ENCODE assay signal across 31 mouse cellular contexts in genomic region chr12:86116295-86116835, GRCm38 (mm10). TPM values are rescaled to one million over a fixed set of nuclear protein-coding genes. Genes with fewer than 3 reads are reported as not detected.
DNase-seq lines count a peak whose midpoint lies in the region; ATAC-seq and TF ChIP-seq lines count a peak whose summit lies in the region.
"Had no signal": no experiment of that assay in that cellular context is flagged by ENCODE, and none has a peak within 500 bp of the region (broad histone marks: within the 10 kb centered on the region; RNA-seq: fewer than 3 reads in every experiment).

No protein-coding gene starts in this region.

- DNase-seq in cerebellum, postnatal 25 days, result peak; percentile 55 to 72
- DNase-seq in cerebellum, adult 11-12 months, result no peak
- no peak for DNase-seq in hindbrain, embryonic 14.5 days (ENCODE audit: low spot score)
- no peak for DNase-seq in hindbrain, embryonic 11.5 days (ENCODE audit: low spot score)
- DNase-seq in midbrain, postnatal 0 days (ENCODE audit: low spot score), result no peak
- peak; percentile 21 for DNase-seq in hindbrain, postnatal 0 days (ENCODE audit: low spot score)
- DNase-seq: adrenal gland, adult 2 months; adrenal gland, postnatal 36 days; gastrocnemius, postnatal 14 days; kidney, adult 9 months; kidney, postnatal 10 days; layer of hippocampus, postnatal 36 days; liver; lung, adult 2 months; lung, postnatal 10 days; right cerebral cortex, postnatal 4 days; thymus, adult 18-20 months; thymus, postnatal 36 days had no signal

- H3K36me3 ChIP-seq in hindbrain, embryonic 14.5 days (replicated peaks; ENCODE audit: control insufficient read depth, insufficient read depth), result no peaks in the 10 kb centered on the region
- no peaks in the 10 kb centered on the region for H3K36me3 ChIP-seq in hindbrain, embryonic 11.5 days (ENCODE audit: control insufficient read depth, insufficient read depth, low read length)
- H3K36me3 ChIP-seq in midbrain, embryonic 16.5 days (ENCODE audit: control insufficient read depth, insufficient read depth, low read length), result no peaks in the 10 kb centered on the region; the same call in 1 of the 2 replicates
- H3K36me3 ChIP-seq in midbrain, postnatal 0 days (ENCODE audit: insufficient read depth, low read length), result no peaks in the 10 kb centered on the region
- no peaks in the 10 kb centered on the region for H3K36me3 ChIP-seq in hindbrain, postnatal 0 days (ENCODE audit: insufficient read depth, low read length)
- H3K36me3 ChIP-seq: embryonic facial prominence, embryonic 15.5 days; forebrain, embryonic 12.5 days had no signal

- no peak overlapping the region for H3K4me2 ChIP-seq in hindbrain, embryonic 14.5 days (replicated peaks)
- H3K4me2 ChIP-seq in hindbrain, embryonic 11.5 days (replicated peaks; ENCODE audit: low read depth, low read length), result no peak overlapping the region
- H3K4me2 ChIP-seq in midbrain, embryonic 16.5 days (ENCODE audit: low read length), result no peak overlapping the region
- no peak overlapping the region for H3K4me2 ChIP-seq in midbrain, postnatal 0 days (ENCODE audit: low read depth, low read length, poor library complexity, severe bottlenecking)
- no peak overlapping the region for H3K4me2 ChIP-seq in hindbrain, postnatal 0 days (ENCODE audit: low read depth, low read length)
- H3K4me2 ChIP-seq: embryonic facial prominence, embryonic 15.5 days; forebrain, embryonic 12.5 days had no signal

- ATAC-seq in hindbrain, embryonic 14.5 days (ENCODE audit: low FRiP score), result peak; percentile 27; the same call in 1 of the 2 replicates
- no peak for ATAC-seq in hindbrain, embryonic 11.5 days (ENCODE audit: low FRiP score)
- ATAC-seq in midbrain, embryonic 16.5 days, result 0 out of 2 replicates have a peak, but pooled peaks have one; percentile 17
- ATAC-seq in midbrain, postnatal 0 days (ENCODE audit: low FRiP score), result no peak
- no peak for ATAC-seq in hindbrain, postnatal 0 days
- ATAC-seq: activated CD4-positive, CD25-positive, alpha-beta regulatory T cell, adult 4 months; CD4-positive, CD25-positive, alpha-beta regulatory T cell, adult 4 months; intestine, postnatal 0 days had no signal

- no peak overlapping the region for H3K4me3 ChIP-seq in hindbrain, embryonic 14.5 days (replicated peaks; ENCODE audit: low read length)
- no peak overlapping the region for H3K4me3 ChIP-seq in hindbrain, embryonic 11.5 days (ENCODE audit: low read depth, low read length)
- no peak overlapping the region for H3K4me3 ChIP-seq in midbrain, embryonic 16.5 days (ENCODE audit: low read depth, low read length)
- H3K4me3 ChIP-seq in midbrain, postnatal 0 days (ENCODE audit: low read depth, low read length), result no peak overlapping the region
- H3K4me3 ChIP-seq in hindbrain, postnatal 0 days (ENCODE audit: low read length), result no peak overlapping the region
- H3K4me3 ChIP-seq: embryonic facial prominence, embryonic 15.5 days; forebrain, embryonic 12.5 days had no signal

- no peaks in the 10 kb centered on the region for H3K9me3 ChIP-seq in hindbrain, embryonic 14.5 days (ENCODE audit: control insufficient read depth, low read length)
- no peaks in the 10 kb centered on the region for H3K9me3 ChIP-seq in hindbrain, embryonic 11.5 days (ENCODE audit: control insufficient read depth, low read length)
- no peaks in the 10 kb centered on the region for H3K9me3 ChIP-seq in midbrain, embryonic 16.5 days (replicated peaks; ENCODE audit: control insufficient read depth, low read length, poor library complexity, severe bottlenecking)
- H3K9me3 ChIP-seq in midbrain, postnatal 0 days (ENCODE audit: low read length), result no peaks in the 10 kb centered on the region
- H3K9me3 ChIP-seq in hindbrain, postnatal 0 days (ENCODE audit: low read length), result no peaks in the 10 kb centered on the region
- H3K9me3 ChIP-seq: embryonic facial prominence, embryonic 15.5 days; forebrain, embryonic 12.5 days had no signal

- no peak overlapping the region for H3K27ac ChIP-seq in hindbrain, embryonic 14.5 days
- no peak overlapping the region for H3K27ac ChIP-seq in hindbrain, embryonic 11.5 days (ENCODE audit: low read depth, low read length)
- H3K27ac ChIP-seq in midbrain, embryonic 16.5 days (ENCODE audit: low read length), result no peak overlapping the region
- no peak overlapping the region for H3K27ac ChIP-seq in midbrain, postnatal 0 days (ENCODE audit: low read depth, low read length)
- H3K27ac ChIP-seq in hindbrain, postnatal 0 days, result no peak overlapping the region
- H3K27ac ChIP-seq: embryonic facial prominence, embryonic 15.5 days; forebrain, embryonic 12.5 days; liver, embryonic 14.5 days; macrophage; stomach, postnatal 0 days had no signal

- no peak for TF ChIP-seq CTCF in midbrain, postnatal 0 days (IDR thresholded peaks at IDR 0.05)
- TF ChIP-seq CTCF in hindbrain, postnatal 0 days (IDR thresholded peaks at IDR 0.05; ENCODE audit: low read depth), result no peak

- no peaks in the 10 kb centered on the region for H3K4me1 ChIP-seq in hindbrain, embryonic 14.5 days (replicated peaks; ENCODE audit: control insufficient read depth, insufficient read depth, low read length)
- no peaks in the 10 kb centered on the region for H3K4me1 ChIP-seq in hindbrain, embryonic 11.5 days (replicated peaks; ENCODE audit: control insufficient read depth, insufficient read depth, low read length)
- H3K4me1 ChIP-seq in midbrain, embryonic 16.5 days (ENCODE audit: control insufficient read depth, insufficient read depth, low read length), result peaks cover 3% of the 10 kb centered on the region; the same call in 1 of the 2 replicates
- H3K4me1 ChIP-seq in midbrain, postnatal 0 days (ENCODE audit: insufficient read depth, low read length), result no peaks in the 10 kb centered on the region
- no peaks in the 10 kb centered on the region for H3K4me1 ChIP-seq in hindbrain, postnatal 0 days (ENCODE audit: insufficient read depth, low read length)
- H3K4me1 ChIP-seq: embryonic facial prominence, embryonic 15.5 days; forebrain, embryonic 12.5 days had no signal

- no peak overlapping the region for H3K9ac ChIP-seq in hindbrain, embryonic 14.5 days
- H3K9ac ChIP-seq in hindbrain, embryonic 11.5 days (ENCODE audit: low read depth, low read length), result no peak overlapping the region
- H3K9ac ChIP-seq in midbrain, embryonic 16.5 days (ENCODE audit: low read depth, low read length), result 0 out of 2 replicates have a peak overlapping the region, but pooled peaks have one; percentile 11
- no peak overlapping the region for H3K9ac ChIP-seq in midbrain, postnatal 0 days (replicated peaks; ENCODE audit: low read length, poor library complexity, severe bottlenecking)
- H3K9ac ChIP-seq in hindbrain, postnatal 0 days (replicated peaks; ENCODE audit: low read length), result no peak overlapping the region
- H3K9ac ChIP-seq: embryonic facial prominence, embryonic 15.5 days; forebrain, embryonic 12.5 days; liver, embryonic 14.5 days had no signal

- WGBS in hindbrain, embryonic 14.5 days, result 69% methylated on average over 15 of the region's 15 CpGs
- 87% methylated on average over 15 of the region's 15 CpGs for WGBS in hindbrain, embryonic 11.5 days
- 73% methylated on average over 15 of the region's 15 CpGs for WGBS in midbrain, embryonic 16.5 days
- WGBS in midbrain, postnatal 0 days, result 69% methylated on average over 15 of the region's 15 CpGs
- WGBS in hindbrain, postnatal 0 days, result 49% methylated on average over 15 of the region's 15 CpGs

- H3K27me3 ChIP-seq in hindbrain, embryonic 14.5 days (ENCODE audit: control insufficient read depth, insufficient read depth, low read length), result no peaks in the 10 kb centered on the region
- H3K27me3 ChIP-seq in hindbrain, embryonic 11.5 days (ENCODE audit: control insufficient read depth, insufficient read depth, low read length), result no peaks in the 10 kb centered on the region
- H3K27me3 ChIP-seq in midbrain, embryonic 16.5 days (ENCODE audit: control insufficient read depth, insufficient read depth, low read depth, low read length), result no peaks in the 10 kb centered on the region
- no peaks in the 10 kb centered on the region for H3K27me3 ChIP-seq in midbrain, postnatal 0 days (ENCODE audit: insufficient read depth, low read length)
- no peaks in the 10 kb centered on the region for H3K27me3 ChIP-seq in hindbrain, postnatal 0 days (ENCODE audit: insufficient read depth, low read length)
- H3K27me3 ChIP-seq: embryonic facial prominence, embryonic 15.5 days; forebrain, embryonic 12.5 days had no signal

RNA-seq across cellular contexts. Expression of gene Ift43, which starts 34.0 kb away (rescaled TPM):
- polyA plus RNA-seq in hindbrain, embryonic 14.5 days (2014; fragmentation: Nextera tagmentation; extraction: Ambion mirVana), result 38.2 and 53.2 TPM in 2 replicates
- 93.8 and 102 TPM in 2 replicates for polyA plus RNA-seq in hindbrain, embryonic 11.5 days (2014; fragmentation: Nextera tagmentation; extraction: Ambion mirVana)
- polyA plus RNA-seq in midbrain, embryonic 16.5 days (2015; fragmentation: Nextera tagmentation; extraction: Ambion mirVana), result 36.4 and 43.1 TPM in 2 replicates
- 11.9 and 13.7 TPM in 2 replicates for total RNA-seq in midbrain, postnatal 0 days (2014; rRNA removed)
- polyA plus RNA-seq in midbrain, postnatal 0 days (2015; fragmentation: Nextera tagmentation; extraction: Ambion mirVana), result 29.7 and 30.0 TPM in 2 replicates
- 14.4 and 22.4 TPM in 2 replicates for total RNA-seq in hindbrain, postnatal 0 days (2014; rRNA removed)
- polyA plus RNA-seq in hindbrain, postnatal 0 days (2015; fragmentation: Nextera tagmentation; extraction: Ambion mirVana), result 39.1 and 41.5 TPM in 2 replicates
- total RNA-seq: granulocyte monocyte progenitor cell, adult 5-6 weeks; megakaryocyte-erythroid progenitor cell, adult 5-6 weeks; monocyte, adult 5-6 weeks; neutrophil, adult 5-6 weeks had no signal

RNA-seq across cellular contexts. Expression of gene Tgfb3, which starts 37.5 kb away (rescaled TPM):
- polyA plus RNA-seq in hindbrain, embryonic 14.5 days (2014; fragmentation: Nextera tagmentation; extraction: Ambion mirVana), result 3.6 and 4.0 TPM in 2 replicates
- polyA plus RNA-seq in hindbrain, embryonic 11.5 days (2014; fragmentation: Nextera tagmentation; extraction: Ambion mirVana), result 5.7 and 6.0 TPM in 2 replicates
- polyA plus RNA-seq in midbrain, embryonic 16.5 days (2015; fragmentation: Nextera tagmentation; extraction: Ambion mirVana), result 4.0 and 4.1 TPM in 2 replicates
- 3.3 and 3.6 TPM in 2 replicates for total RNA-seq in midbrain, postnatal 0 days (2014; rRNA removed)
- polyA plus RNA-seq in midbrain, postnatal 0 days (2015; fragmentation: Nextera tagmentation; extraction: Ambion mirVana), result 3.7 and 4.4 TPM in 2 replicates
- total RNA-seq in hindbrain, postnatal 0 days (2014; rRNA removed), result 4.0 and 5.9 TPM in 2 replicates
- 4.4 and 4.5 TPM in 2 replicates for polyA plus RNA-seq in hindbrain, postnatal 0 days (2015; fragmentation: Nextera tagmentation; extraction: Ambion mirVana)
- total RNA-seq: megakaryocyte-erythroid progenitor cell, adult 5-6 weeks had no signal

Comparison
In these comparisons a context has a peak if more than half of its experiments do, and no peak if none do; other contexts are left out.
1. DNase-seq: peak in cerebellum, postnatal 25 days (2 of 2) and hindbrain, postnatal 0 days (single experiment); none in cerebellum, adult 11-12 months (single experiment), hindbrain, embryonic 14.5 days (single experiment), hindbrain, embryonic 11.5 days (single experiment) and midbrain, postnatal 0 days (single experiment).
2. ATAC-seq: peak in hindbrain, embryonic 14.5 days (single experiment) and midbrain, embryonic 16.5 days (single experiment); none in hindbrain, embryonic 11.5 days (single experiment), midbrain, postnatal 0 days (single experiment) and hindbrain, postnatal 0 days (single experiment).